Mouse (Mus musculus) heart, embryonic 14.5 days (tissue): ENCODE results near the gene Dock7. TPM values are rescaled to one million over a fixed set of nuclear protein-coding genes. Genes with fewer than 3 reads are reported as not detected.

Source experiments
- ATAC-seq: fragments of 200-750 bp; cut with Nextera tagmentation; 2 replicates; pipeline ENCODE4 v1.8.0; 2017; ENCODE audit warnings: low read depth, moderate TSS enrichment; ENCODE audit not compliant: insufficient number of reproducible peaks, insufficient read depth, low FRiP score
- H3K27ac ChIP-seq, 2 experiments: fragments of 200-500 bp in 1 of 2; fragments of 300-500 bp in 1 of 2; sonication (generic) in 1 of 2; replicated peaks in 1 of 2; 2 replicates each; pipeline ENCODE4 v1.5.1; 2012 to 2014; ENCODE audit warnings: low read depth in 2 of 2, low read length in 2 of 2, control low read depth in 1 of 2, mild to moderate bottlenecking in 1 of 2, mixed read lengths in 1 of 2; ENCODE audit not compliant: control insufficient read depth in 1 of 2, insufficient read depth in 1 of 2
- H3K27me3 ChIP-seq: fragments of 300-500 bp; sonication (generic); 2 replicates; pipeline ENCODE4 v1.6.1; 2014; ENCODE audit warnings: mild to moderate bottlenecking, low read length, control low read depth; ENCODE audit not compliant: control insufficient read depth, insufficient read depth
- H3K36me3 ChIP-seq: fragments of 300-500 bp; sonication (generic); 2 replicates; pipeline ENCODE4 v1.6.1; 2014; ENCODE audit warnings: mild to moderate bottlenecking, control low read depth, low read length, mixed read lengths; ENCODE audit not compliant: control insufficient read depth, insufficient read depth
- H3K4me1 ChIP-seq, 2 experiments: fragments of 200-500 bp in 1 of 2; fragments of 300-500 bp in 1 of 2; sonication (generic) in 1 of 2; 2 replicates each; pipeline ENCODE4 v1.6.1; 2012 to 2014; ENCODE audit warnings: low read length in 2 of 2, control low read depth in 1 of 2, mixed read lengths in 1 of 2; ENCODE audit not compliant: control insufficient read depth in 2 of 2, insufficient read depth in 2 of 2
- H3K4me2 ChIP-seq: fragments of 300-500 bp; sonication (generic); 2 replicates; pipeline ENCODE4 v1.6.1; 2014; ENCODE audit warnings: mild to moderate bottlenecking, low read length
- H3K4me3 ChIP-seq, 2 experiments: fragments of 200-500 bp in 1 of 2; fragments of 300-500 bp in 1 of 2; sonication (generic) in 1 of 2; 2 replicates each; pipeline ENCODE4 v1.5.1; 2012 to 2014; ENCODE audit warnings: low read length in 2 of 2, mild to moderate bottlenecking in 2 of 2, control low read depth in 1 of 2, low read depth in 1 of 2, moderate library complexity in 1 of 2; ENCODE audit not compliant: control insufficient read depth in 1 of 2, insufficient read depth in 1 of 2
- H3K9ac ChIP-seq: fragments of 300-500 bp; sonication (generic); 2 replicates; pipeline ENCODE4 v1.6.1; 2014; ENCODE audit warnings: mild to moderate bottlenecking, low read length
- H3K9me3 ChIP-seq: fragments of 300-500 bp; sonication (generic); 2 replicates; pipeline ENCODE4 v1.6.1; 2016; ENCODE audit warnings: low read length, control low read depth; ENCODE audit not compliant: control insufficient read depth
- WGBS: fragments of 180-500 bp; shearing (Covaris S2); extraction: QIAGEN DNeasy Blood & Tissue Kit; methylation state at CpG from one replicate; pipeline ENCODE4 v1.1.7; 2014; 5-methylcytosine and 5-hydroxymethylcytosine counted together
- polyA plus RNA-seq: library from polyadenylated mRNA; unstranded; fragments of >200 nt; fragmentation: Nextera tagmentation; extraction: Ambion mirVana; gene quantifications from 2 replicates; pipeline ENCODE4 v1.2.1, GENCODE M21; 2014

The Dock7 gene
- polyA plus RNA-seq, 1 experiment from 2014 or later = 34.4 TPM

- ATAC-seq = no peak
- H3K27ac ChIP-seq = no peak overlapping the region
- peaks cover 0 to 2% of the 10 kb centered on the region in 2 experiments; a peak in 2 of 4 replicates for H3K4me1 ChIP-seq
- H3K4me2 ChIP-seq = no peak overlapping the region
- no peak overlapping the region for H3K9ac ChIP-seq
- no peaks in the 10 kb centered on the region for H3K36me3 ChIP-seq
- WGBS = 84% methylated on average over 5 of the region's 5 CpGs
- no peak overlapping the region for H3K4me3 ChIP-seq
- H3K9me3 ChIP-seq = no peaks in the 10 kb centered on the region
- no peaks in the 10 kb centered on the region; the same call in 1 of the 2 replicates for H3K27me3 ChIP-seq
These were observed 37.8 kb upstream of the Dock7 start for GRCm38 (mm10) chr4:99158495-99158894.

DNA sequence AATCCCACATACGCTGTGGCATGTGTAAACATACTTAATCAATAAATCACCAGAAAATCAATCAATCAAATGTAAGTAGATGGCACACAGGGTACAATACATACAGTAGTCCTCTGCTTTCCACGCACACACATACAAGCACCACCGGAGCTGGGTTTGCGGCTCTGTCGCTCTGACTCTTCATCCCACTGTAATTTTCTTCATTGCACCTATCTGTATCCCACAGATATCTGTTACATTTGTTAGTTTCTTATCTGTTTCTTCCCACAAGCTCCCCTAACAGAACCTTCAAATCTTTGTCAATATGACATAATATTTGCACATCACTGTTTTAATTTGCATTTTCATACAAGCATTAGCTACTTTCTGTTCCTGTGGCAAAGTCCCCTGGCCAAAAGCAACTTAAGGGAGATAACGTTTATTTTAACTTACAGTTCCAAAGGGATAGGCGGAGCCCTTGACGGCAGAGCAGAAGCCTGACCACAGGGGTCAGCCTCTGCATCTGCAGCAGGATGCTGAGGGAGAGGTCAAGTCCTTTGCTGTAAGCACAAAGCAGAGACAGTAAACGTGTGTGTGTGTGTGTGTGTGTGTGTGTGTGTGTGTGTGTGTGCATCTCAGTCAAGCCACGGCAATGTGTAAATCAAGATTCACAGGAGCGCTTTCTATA, 36.1 kb upstream of the Dock7 start:
- WGBS = 55% methylated on average over 11 of the region's 11 CpGs
- H3K4me3 ChIP-seq = no peak overlapping the region
- no peaks in the 10 kb centered on the region for H3K36me3 ChIP-seq
- H3K27ac ChIP-seq = no peak overlapping the region
- no peaks in the 10 kb centered on the region; the same call in 1 of the 2 replicates for H3K27me3 ChIP-seq
- no peak for ATAC-seq
- H3K4me2 ChIP-seq = no peak overlapping the region
- H3K4me1 ChIP-seq = peaks cover 0 to 2% of the 10 kb centered on the region in 2 experiments; a peak in 2 of 4 replicates
- no peaks in the 10 kb centered on the region for H3K9me3 ChIP-seq
- H3K9ac ChIP-seq = no peak overlapping the region

DNA sequence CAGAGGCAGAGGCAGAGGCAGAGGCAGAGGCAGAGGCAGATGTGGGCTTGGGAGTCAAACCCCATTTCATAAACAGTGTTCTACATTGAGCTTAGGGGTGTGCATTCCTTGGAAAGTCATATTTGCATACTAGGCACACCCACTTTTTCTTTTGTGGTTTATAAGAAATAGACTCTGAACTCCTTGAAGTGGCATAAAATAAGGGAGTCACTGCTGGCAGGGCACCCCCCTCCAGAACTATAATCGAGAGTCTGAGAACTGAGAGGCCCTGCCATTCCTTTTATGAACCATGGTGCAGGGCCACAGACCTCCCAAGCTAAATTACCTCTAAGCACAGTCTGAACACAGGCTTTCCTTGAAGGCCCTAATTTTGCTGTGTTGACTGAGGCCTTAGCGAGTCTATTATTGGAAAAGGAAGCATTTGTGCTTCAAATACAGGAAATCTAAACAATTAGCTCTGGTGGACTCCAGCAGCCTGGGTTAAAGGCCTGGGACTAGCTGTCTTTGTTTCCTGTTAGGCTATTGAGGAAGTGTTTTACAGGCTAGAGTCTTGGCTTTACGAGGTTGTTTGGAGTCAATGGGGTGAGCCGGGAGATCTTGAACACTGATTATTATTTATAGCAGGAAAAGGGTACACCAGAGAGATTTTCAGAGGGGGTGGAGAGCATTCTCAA, 31.3 kb upstream of the Dock7 start:
- Histone ChIP-seq H3K4me3 (no peak overlapping the region), H3K9me3 (no peaks in the 10 kb centered on the region), H3K9ac (no peak overlapping the region), H3K4me1 (no peaks in the 10 kb centered on the region), H3K27me3 (no peaks in the 10 kb centered on the region; the same call in 1 of the 2 replicates), H3K36me3 (no peaks in the 10 kb centered on the region), H3K4me2 (no peak overlapping the region), H3K27ac (no peak overlapping the region)
- WGBS = 54% methylated on average over 4 of the region's 4 CpGs
- ATAC-seq = no peak

GRCm38 (mm10) chr4:99151434-99151833, 30.7 kb upstream of the Dock7 start:
- no peak overlapping the region for H3K4me3 ChIP-seq
- no peak overlapping the region for H3K4me2 ChIP-seq
- H3K27me3 ChIP-seq = no peaks in the 10 kb centered on the region; the same call in 1 of the 2 replicates
- ATAC-seq = no peak
- H3K36me3 ChIP-seq = no peaks in the 10 kb centered on the region
- 90% methylated on average over 4 of the region's 4 CpGs for WGBS
- H3K27ac ChIP-seq = no peak overlapping the region
- H3K9ac ChIP-seq = no peak overlapping the region
- no peaks in the 10 kb centered on the region for H3K9me3 ChIP-seq
- no peaks in the 10 kb centered on the region for H3K4me1 ChIP-seq

DNA sequence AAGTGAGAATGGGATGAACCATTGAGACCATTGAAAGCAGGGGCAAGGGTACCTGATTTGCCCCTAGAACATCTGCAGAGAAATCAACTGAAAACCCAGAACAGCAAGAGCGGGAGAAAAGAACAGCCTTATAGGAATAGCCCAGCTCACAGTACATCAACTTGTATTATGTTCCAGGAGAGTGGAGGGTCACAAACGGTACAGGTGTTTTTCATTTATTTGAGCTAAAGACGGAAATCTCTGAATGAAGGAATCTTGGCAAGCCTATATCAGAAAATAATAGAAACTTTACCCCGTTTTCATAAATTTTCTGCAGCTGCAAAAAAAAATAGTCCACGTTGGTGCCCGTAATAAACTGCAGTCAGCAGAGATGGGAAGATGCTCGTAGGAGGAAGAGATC, 22.6 kb upstream of the Dock7 start:
- Histone ChIP-seq H3K4me1 (peaks cover 0 to under 1% of the 10 kb centered on the region in 2 experiments; a peak in 1 of 4 replicates), H3K27me3 (no peaks in the 10 kb centered on the region), H3K9me3 (0 out of 2 replicates have a peak, but pooled peaks cover 7% of the 10 kb centered on the region), H3K27ac (no peak overlapping the region), H3K4me2 (no peak overlapping the region), H3K36me3 (no peaks in the 10 kb centered on the region), H3K4me3 (no peak overlapping the region), H3K9ac (no peak overlapping the region)
- WGBS = 79% methylated on average over 7 of the region's 7 CpGs
- ATAC-seq = no peak

DNA sequence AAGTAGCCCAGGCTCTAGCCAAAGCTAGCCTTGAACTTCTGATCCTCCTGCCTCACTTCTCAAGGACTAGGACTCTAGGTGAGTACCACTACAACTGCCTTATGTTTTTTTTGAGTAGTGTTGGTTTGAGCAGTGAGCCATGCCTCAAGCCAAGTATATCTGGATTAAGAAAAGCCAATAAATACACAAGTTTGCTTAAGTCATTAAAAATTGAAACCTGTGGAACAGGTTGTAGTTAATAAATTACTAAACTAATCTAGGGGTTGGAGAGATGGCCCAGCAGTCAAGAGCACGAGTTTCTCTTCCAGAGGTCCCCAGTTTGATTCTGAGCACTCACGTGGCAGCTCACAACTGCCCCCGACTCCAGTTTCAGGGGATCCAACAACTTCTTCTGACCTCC, 20.9 kb upstream of the Dock7 start:
- 85% methylated on average over 3 of the region's 3 CpGs for WGBS
- Histone ChIP-seq H3K27ac (no peak overlapping the region), H3K9me3 (0 out of 2 replicates have a peak, but pooled peaks cover 7% of the 10 kb centered on the region), H3K36me3 (no peaks in the 10 kb centered on the region), H3K9ac (no peak overlapping the region), H3K4me3 (no peak overlapping the region), H3K4me2 (no peak overlapping the region), H3K27me3 (no peaks in the 10 kb centered on the region), H3K4me1 (peaks cover 2 to 6% of the 10 kb centered on the region in 2 experiments; a peak in 2 of 4 replicates)
- no peak for ATAC-seq

DNA sequence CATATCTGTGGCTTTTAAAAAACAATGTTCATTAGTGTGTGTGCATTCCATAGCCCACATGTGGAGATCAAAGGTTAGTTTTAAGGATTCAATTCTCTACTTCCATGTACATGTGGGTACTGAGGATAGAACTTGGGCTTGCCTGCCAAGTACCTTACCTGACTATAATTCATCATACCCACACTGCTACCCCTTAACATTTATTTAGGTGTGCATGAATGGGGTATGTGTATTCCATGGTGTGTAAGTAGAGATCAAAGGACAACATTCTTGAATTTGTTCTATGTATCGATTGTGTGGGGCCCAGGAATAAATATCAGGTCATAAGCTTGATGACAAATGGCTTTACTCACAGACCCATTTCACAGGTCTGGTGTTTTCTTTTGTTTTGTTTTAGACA, 20.5 kb upstream of the Dock7 start:
- H3K27ac ChIP-seq = no peak overlapping the region
- peaks cover 2 to 6% of the 10 kb centered on the region in 2 experiments; a peak in 2 of 4 replicates for H3K4me1 ChIP-seq
- H3K36me3 ChIP-seq = no peaks in the 10 kb centered on the region
- no peaks in the 10 kb centered on the region for H3K27me3 ChIP-seq
- 0 out of 2 replicates have a peak, but pooled peaks cover 7% of the 10 kb centered on the region for H3K9me3 ChIP-seq
- no peak overlapping the region for H3K4me3 ChIP-seq
- H3K9ac ChIP-seq = no peak overlapping the region
- WGBS = 85% methylated on average over 1 of the region's 1 CpGs
- H3K4me2 ChIP-seq = no peak overlapping the region
- no peak for ATAC-seq
